Mouse (Mus musculus): ENCODE data around the gene Gdf9. TPM values are rescaled to one million over a fixed set of nuclear protein-coding genes. Genes with fewer than 3 reads are reported as not detected.

The Gdf9 gene
- polyA plus RNA-seq, 1 experiment from 2014 or later: 0.89 TPM

GRCm38 (mm10) chr11:53448529-53448928 lies 17.7 kb downstream of the Gdf9 start:
- DNase-seq (ENCODE audit: low spot score) (no peak), ATAC-seq (replicated peaks; ENCODE audit: low FRiP score) (no peak)
- Histone ChIP-seq H3K27ac (ENCODE audit: low read depth, low read length) (no peak overlapping the region), H3K4me3 (ENCODE audit: low read depth, low read length) (no peak overlapping the region), H3K9me3 (ENCODE audit: control insufficient read depth, low read length) (no peaks in the 10 kb centered on the region), H3K9ac (ENCODE audit: low read depth, low read length) (no peak overlapping the region), H3K27me3 (replicated peaks; ENCODE audit: control insufficient read depth, insufficient read depth, low read length) (peaks cover 4% of the 10 kb centered on the region), H3K4me1 (replicated peaks; ENCODE audit: control insufficient read depth, insufficient read depth, low read length) (peaks cover 6% of the 10 kb centered on the region; the same call in 1 of the 2 replicates), H3K36me3 (ENCODE audit: control insufficient read depth, insufficient read depth, low read length) (no peaks in the 10 kb centered on the region), H3K4me2 (no peak overlapping the region)
- 71% methylated on average over 1 of the region's 1 CpGs for WGBS

- WGBS: 36% methylated on average over 15 of the region's 15 CpGs
- no peak overlapping the region for H3K4me3 ChIP-seq (ENCODE audit: low read depth, low read length)
- H3K27me3 ChIP-seq (replicated peaks; ENCODE audit: control insufficient read depth, insufficient read depth, low read length): peaks cover 4% of the 10 kb centered on the region
These were observed 19.4 kb downstream of the Gdf9 start for GRCm38 (mm10) chr11:53450070-53450705.

GRCm38 (mm10) chr11:53451361-53451760 lies 20.5 kb downstream of the Gdf9 start:
- Histone ChIP-seq H3K9me3 (ENCODE audit: control insufficient read depth, low read length) (no peaks in the 10 kb centered on the region), H3K4me3 (ENCODE audit: low read depth, low read length) (no peak overlapping the region), H3K27ac (ENCODE audit: low read depth, low read length) (no peak overlapping the region), H3K36me3 (ENCODE audit: control insufficient read depth, insufficient read depth, low read length) (no peaks in the 10 kb centered on the region), H3K4me2 (no peak overlapping the region), H3K27me3 (replicated peaks; ENCODE audit: control insufficient read depth, insufficient read depth, low read length) (peaks cover 4% of the 10 kb centered on the region), H3K9ac (ENCODE audit: low read depth, low read length) (no peak overlapping the region), H3K4me1 (replicated peaks; ENCODE audit: control insufficient read depth, insufficient read depth, low read length) (0 out of 2 replicates have a peak, but pooled peaks cover 2% of the 10 kb centered on the region)
- ATAC-seq (replicated peaks; ENCODE audit: low FRiP score) (no peak), DNase-seq (ENCODE audit: low spot score) (no peak)
- 66% methylated on average over 2 of the region's 2 CpGs for WGBS

More at GRCm38 (mm10) chr11:53450070-53450705, 19.4 kb downstream of the Gdf9 start:
- Histone ChIP-seq H3K9me3 (ENCODE audit: control insufficient read depth, low read length) (no peaks in the 10 kb centered on the region), H3K4me2 (no peak overlapping the region), H3K36me3 (ENCODE audit: control insufficient read depth, insufficient read depth, low read length) (no peaks in the 10 kb centered on the region), H3K4me1 (replicated peaks; ENCODE audit: control insufficient read depth, insufficient read depth, low read length) (peaks cover 4% of the 10 kb centered on the region; the same call in 1 of the 2 replicates), H3K9ac (ENCODE audit: low read depth, low read length) (no peak overlapping the region), H3K27ac (ENCODE audit: low read depth, low read length) (no peak overlapping the region)
- ATAC-seq (replicated peaks; ENCODE audit: low FRiP score) (no peak), DNase-seq (ENCODE audit: low spot score) (no peak)

GRCm38 (mm10) chr11:53452396-53452795 lies 21.6 kb downstream of the Gdf9 start:
- Histone ChIP-seq H3K4me2 (no peak overlapping the region), H3K9ac (ENCODE audit: low read depth, low read length) (no peak overlapping the region), H3K27ac (ENCODE audit: low read depth, low read length) (no peak overlapping the region), H3K27me3 (replicated peaks; ENCODE audit: control insufficient read depth, insufficient read depth, low read length) (peaks cover 9% of the 10 kb centered on the region), H3K4me3 (ENCODE audit: low read depth, low read length) (no peak overlapping the region), H3K4me1 (replicated peaks; ENCODE audit: control insufficient read depth, insufficient read depth, low read length) (0 out of 2 replicates have a peak, but pooled peaks cover 2% of the 10 kb centered on the region), H3K36me3 (ENCODE audit: control insufficient read depth, insufficient read depth, low read length) (no peaks in the 10 kb centered on the region), H3K9me3 (ENCODE audit: control insufficient read depth, low read length) (no peaks in the 10 kb centered on the region)
- ATAC-seq (replicated peaks; ENCODE audit: low FRiP score) (no peak), DNase-seq (ENCODE audit: low spot score) (no peak)
- 95% methylated on average over 9 of the region's 9 CpGs for WGBS

- Histone ChIP-seq H3K27ac (ENCODE audit: low read depth, low read length) (no peak overlapping the region), H3K4me2 (no peak overlapping the region), H3K4me1 (replicated peaks; ENCODE audit: control insufficient read depth, insufficient read depth, low read length) (0 out of 2 replicates have a peak, but pooled peaks cover 2% of the 10 kb centered on the region), H3K27me3 (replicated peaks; ENCODE audit: control insufficient read depth, insufficient read depth, low read length) (peaks cover 15% of the 10 kb centered on the region), H3K4me3 (ENCODE audit: low read depth, low read length) (no peak overlapping the region), H3K36me3 (ENCODE audit: control insufficient read depth, insufficient read depth, low read length) (no peaks in the 10 kb centered on the region), H3K9me3 (ENCODE audit: control insufficient read depth, low read length) (no peaks in the 10 kb centered on the region), H3K9ac (ENCODE audit: low read depth, low read length) (no peak overlapping the region)
- WGBS: 80% methylated on average over 5 of the region's 5 CpGs
- DNase-seq (ENCODE audit: low spot score) (no peak), ATAC-seq (replicated peaks; ENCODE audit: low FRiP score) (no peak)
These were observed 22.2 kb downstream of the Gdf9 start for GRCm38 (mm10) chr11:53453031-53453430.

GRCm38 (mm10) chr11:53456474-53457371 lies 25.9 kb downstream of the Gdf9 start, which contains the start of the genes Gm10447 and Shroom1:
Gene Gm10447 (minus strand): TSS chr11:53457110.
Gene Shroom1 (plus strand): TSS chr11:53457205.
- peak; percentile 63 for DNase-seq (ENCODE audit: low spot score)
- Histone ChIP-seq H3K27ac (ENCODE audit: low read depth, low read length) (peak within 1 kb of the TSS; percentile 30; the same call in 1 of the 2 replicates), H3K36me3 (ENCODE audit: control insufficient read depth, insufficient read depth, low read length) (no peaks in the 10 kb centered on the region), H3K4me1 (replicated peaks; ENCODE audit: control insufficient read depth, insufficient read depth, low read length) (no peaks in the 10 kb centered on the region; the same call in 1 of the 2 replicates), H3K9me3 (ENCODE audit: control insufficient read depth, low read length) (no peaks in the 10 kb centered on the region), H3K27me3 (replicated peaks; ENCODE audit: control insufficient read depth, insufficient read depth, low read length) (peaks cover 22% of the 10 kb centered on the region), H3K9ac (ENCODE audit: low read depth, low read length) (peak within 1 kb of the TSS; percentile 63), H3K4me2 (peak within 1 kb of the TSS; percentile 93), H3K4me3 (ENCODE audit: low read depth, low read length) (peak within 1 kb of the TSS; percentile 61)
- ATAC-seq (replicated peaks; ENCODE audit: low FRiP score): peak; percentile 74
- WGBS: 4% methylated on average over 42 of the region's 42 CpGs

- H3K4me2 ChIP-seq: peak overlapping the region; percentile 93
- H3K9ac ChIP-seq (ENCODE audit: low read depth, low read length): peak overlapping the region; percentile 63
- peak overlapping the region; percentile 30; the same call in 1 of the 2 replicates for H3K27ac ChIP-seq (ENCODE audit: low read depth, low read length)
- H3K36me3 ChIP-seq (ENCODE audit: control insufficient read depth, insufficient read depth, low read length): no peaks in the 10 kb centered on the region
- 6% methylated on average over 29 of the region's 29 CpGs for WGBS
- H3K4me3 ChIP-seq (ENCODE audit: low read depth, low read length): peak overlapping the region; percentile 61
- DNase-seq (ENCODE audit: low spot score) (no peak), ATAC-seq (replicated peaks; ENCODE audit: low FRiP score) (peak; percentile 28; the same call in 1 of the 2 replicates)
- no peaks in the 10 kb centered on the region for H3K9me3 ChIP-seq (ENCODE audit: control insufficient read depth, low read length)
- H3K27me3 ChIP-seq (replicated peaks; ENCODE audit: control insufficient read depth, insufficient read depth, low read length): peaks cover 28% of the 10 kb centered on the region
- H3K4me1 ChIP-seq (replicated peaks; ENCODE audit: control insufficient read depth, insufficient read depth, low read length): peaks cover 3% of the 10 kb centered on the region; the same call in 1 of the 2 replicates
These were observed 26.6 kb downstream of the Gdf9 start for GRCm38 (mm10) chr11:53457372-53457954.

- DNase-seq (ENCODE audit: low spot score) (no peak), ATAC-seq (replicated peaks; ENCODE audit: low FRiP score) (no peak)
- no peak overlapping the region for H3K27ac ChIP-seq (ENCODE audit: low read depth, low read length)
- no peaks in the 10 kb centered on the region for H3K36me3 ChIP-seq (ENCODE audit: control insufficient read depth, insufficient read depth, low read length)
- H3K9ac ChIP-seq (ENCODE audit: low read depth, low read length): no peak overlapping the region
- H3K9me3 ChIP-seq (ENCODE audit: control insufficient read depth, low read length): no peaks in the 10 kb centered on the region
- peaks cover 12% of the 10 kb centered on the region for H3K4me1 ChIP-seq (replicated peaks; ENCODE audit: control insufficient read depth, insufficient read depth, low read length)
- no peak overlapping the region for H3K4me2 ChIP-seq
- H3K27me3 ChIP-seq (replicated peaks; ENCODE audit: control insufficient read depth, insufficient read depth, low read length): peaks cover 43% of the 10 kb centered on the region
- no peak overlapping the region for H3K4me3 ChIP-seq (ENCODE audit: low read depth, low read length)
- WGBS: 62% methylated on average over 3 of the region's 3 CpGs
These were observed 28.2 kb downstream of the Gdf9 start for GRCm38 (mm10) chr11:53458996-53459395.
